Mouse (Mus musculus): ENCODE measurements around the gene Lsm14b. TPM values are rescaled to one million over a fixed set of nuclear protein-coding genes. Genes with fewer than 3 reads are reported as not detected.

Gene Lsm14b
- polyA plus RNA-seq, 1 experiment from 2014 or later: 6.5 TPM

GRCm38 (mm10) chr2:179989098-179989497 is 35.7 kb upstream of the Lsm14b start:
- no peak overlapping the region for H3K4me2 ChIP-seq (replicated peaks; ENCODE audit: low read depth, low read length)
- no peaks in the 10 kb centered on the region for H3K4me1 ChIP-seq (ENCODE audit: insufficient read depth, low read depth, low read length)
- no peak overlapping the region for H3K9ac ChIP-seq (replicated peaks; ENCODE audit: low read depth)
- no peaks in the 10 kb centered on the region for H3K27me3 ChIP-seq (replicated peaks; ENCODE audit: insufficient read depth, low read length)
- H3K9me3 ChIP-seq (ENCODE audit: low read length): no peaks in the 10 kb centered on the region
- TF ChIP-seq CTCF (IDR thresholded peaks at IDR 0.05) (no peak), EP300 (IDR thresholded peaks at IDR 0.05) (no peak)
- WGBS: 65% methylated on average over 1 of the region's 1 CpGs
- no peak overlapping the region for H3K27ac ChIP-seq (ENCODE audit: low read length)
- no peak overlapping the region for H3K4me3 ChIP-seq (ENCODE audit: low read depth, low read length)
- no peak for DNase-seq (ENCODE audit: low spot score)
- no peak for ATAC-seq
- no peaks in the 10 kb centered on the region for H3K36me3 ChIP-seq (ENCODE audit: insufficient read depth, low read length)

GRCm38 (mm10) chr2:179993071-179993470 is 31.7 kb upstream of the Lsm14b start:
- H3K4me1 ChIP-seq (ENCODE audit: insufficient read depth, low read depth, low read length): no peaks in the 10 kb centered on the region
- no peaks in the 10 kb centered on the region for H3K36me3 ChIP-seq (ENCODE audit: insufficient read depth, low read length)
- H3K27me3 ChIP-seq (replicated peaks; ENCODE audit: insufficient read depth, low read length): no peaks in the 10 kb centered on the region
- DNase-seq (ENCODE audit: low spot score) (no peak), ATAC-seq (no peak)
- H3K9ac ChIP-seq (replicated peaks; ENCODE audit: low read depth): no peak overlapping the region
- no peak overlapping the region for H3K27ac ChIP-seq (ENCODE audit: low read length)
- H3K4me2 ChIP-seq (replicated peaks; ENCODE audit: low read depth, low read length): no peak overlapping the region
- TF ChIP-seq CTCF (IDR thresholded peaks at IDR 0.05) (no peak), EP300 (IDR thresholded peaks at IDR 0.05) (no peak)
- no peaks in the 10 kb centered on the region for H3K9me3 ChIP-seq (ENCODE audit: low read length)
- H3K4me3 ChIP-seq (ENCODE audit: low read depth, low read length): no peak overlapping the region
- WGBS: 87% methylated on average over 5 of the region's 5 CpGs

- Histone ChIP-seq H3K4me1 (ENCODE audit: insufficient read depth, low read depth, low read length) (no peaks in the 10 kb centered on the region), H3K9ac (replicated peaks; ENCODE audit: low read depth) (no peak overlapping the region), H3K27me3 (replicated peaks; ENCODE audit: insufficient read depth, low read length) (no peaks in the 10 kb centered on the region), H3K9me3 (ENCODE audit: low read length) (no peaks in the 10 kb centered on the region), H3K36me3 (ENCODE audit: insufficient read depth, low read length) (no peaks in the 10 kb centered on the region), H3K4me3 (ENCODE audit: low read depth, low read length) (no peak overlapping the region), H3K4me2 (replicated peaks; ENCODE audit: low read depth, low read length) (no peak overlapping the region), H3K27ac (ENCODE audit: low read length) (no peak overlapping the region)
- no peak for TF ChIP-seq EP300 (IDR thresholded peaks at IDR 0.05)
- TF ChIP-seq CTCF (IDR thresholded peaks at IDR 0.05): no peak
- ATAC-seq (no peak), DNase-seq (ENCODE audit: low spot score) (no peak)
- WGBS: 54% methylated on average over 4 of the region's 4 CpGs
These were observed 26.4 kb upstream of the Lsm14b start for GRCm38 (mm10) chr2:179998431-179998830.

- Histone ChIP-seq H3K36me3 (ENCODE audit: insufficient read depth, low read length) (no peaks in the 10 kb centered on the region), H3K27ac (ENCODE audit: low read length) (no peak overlapping the region), H3K27me3 (replicated peaks; ENCODE audit: insufficient read depth, low read length) (no peaks in the 10 kb centered on the region), H3K4me3 (ENCODE audit: low read depth, low read length) (no peak overlapping the region), H3K4me1 (ENCODE audit: insufficient read depth, low read depth, low read length) (no peaks in the 10 kb centered on the region), H3K9me3 (ENCODE audit: low read length) (no peaks in the 10 kb centered on the region), H3K9ac (replicated peaks; ENCODE audit: low read depth) (no peak overlapping the region), H3K4me2 (replicated peaks; ENCODE audit: low read depth, low read length) (no peak overlapping the region)
- DNase-seq (ENCODE audit: low spot score) (no peak), ATAC-seq (no peak)
- WGBS: 78% methylated on average over 9 of the region's 9 CpGs
- TF ChIP-seq EP300 (IDR thresholded peaks at IDR 0.05) (no peak), CTCF (IDR thresholded peaks at IDR 0.05) (no peak)
These were observed 23.2 kb upstream of the Lsm14b start for GRCm38 (mm10) chr2:180001635-180002034.

- H3K9me3 ChIP-seq (ENCODE audit: low read length): no peaks in the 10 kb centered on the region
- no peak overlapping the region for H3K4me2 ChIP-seq (replicated peaks; ENCODE audit: low read depth, low read length)
- no peaks in the 10 kb centered on the region for H3K36me3 ChIP-seq (ENCODE audit: insufficient read depth, low read length)
- H3K27me3 ChIP-seq (replicated peaks; ENCODE audit: insufficient read depth, low read length): no peaks in the 10 kb centered on the region
- no peak overlapping the region for H3K4me3 ChIP-seq (ENCODE audit: low read depth, low read length)
- no peak overlapping the region for H3K27ac ChIP-seq (ENCODE audit: low read length)
- TF ChIP-seq CTCF (IDR thresholded peaks at IDR 0.05) (no peak), EP300 (IDR thresholded peaks at IDR 0.05) (no peak)
- H3K4me1 ChIP-seq (ENCODE audit: insufficient read depth, low read depth, low read length): no peaks in the 10 kb centered on the region
- WGBS: 40% methylated on average over 5 of the region's 5 CpGs
- no peak overlapping the region for H3K9ac ChIP-seq (replicated peaks; ENCODE audit: low read depth)
- DNase-seq (ENCODE audit: low spot score): no peak
- no peak for ATAC-seq
These were observed 19.0 kb upstream of the Lsm14b start for GRCm38 (mm10) chr2:180005656-180006351.

GRCm38 (mm10) chr2:180006352-180007017 is 18.3 kb upstream of the Lsm14b start:
- DNase-seq (ENCODE audit: low spot score): no peak
- Histone ChIP-seq H3K9me3 (ENCODE audit: low read length) (no peaks in the 10 kb centered on the region), H3K36me3 (ENCODE audit: insufficient read depth, low read length) (no peaks in the 10 kb centered on the region), H3K27ac (ENCODE audit: low read length) (no peak overlapping the region), H3K27me3 (replicated peaks; ENCODE audit: insufficient read depth, low read length) (no peaks in the 10 kb centered on the region), H3K9ac (replicated peaks; ENCODE audit: low read depth) (no peak overlapping the region), H3K4me3 (ENCODE audit: low read depth, low read length) (no peak overlapping the region), H3K4me2 (replicated peaks; ENCODE audit: low read depth, low read length) (no peak overlapping the region), H3K4me1 (ENCODE audit: insufficient read depth, low read depth, low read length) (no peaks in the 10 kb centered on the region)
- 0 out of 2 replicates have a peak, but pooled peaks have one; percentile 28 for ATAC-seq
- no peak for TF ChIP-seq CTCF (IDR thresholded peaks at IDR 0.05)
- no peak for TF ChIP-seq EP300 (IDR thresholded peaks at IDR 0.05)
- WGBS: 26% methylated on average over 8 of the region's 9 CpGs

Measured in lung, postnatal 0 days (tissue).